Mouse (Mus musculus): ENCODE measurements around the gene Rgl3. TPM values are rescaled to one million over a fixed set of nuclear protein-coding genes. Genes with fewer than 3 reads are reported as not detected.

Gene Rgl3
- polyA plus RNA-seq, 1 experiment from 2014 or later = 2.5 TPM

DNA sequence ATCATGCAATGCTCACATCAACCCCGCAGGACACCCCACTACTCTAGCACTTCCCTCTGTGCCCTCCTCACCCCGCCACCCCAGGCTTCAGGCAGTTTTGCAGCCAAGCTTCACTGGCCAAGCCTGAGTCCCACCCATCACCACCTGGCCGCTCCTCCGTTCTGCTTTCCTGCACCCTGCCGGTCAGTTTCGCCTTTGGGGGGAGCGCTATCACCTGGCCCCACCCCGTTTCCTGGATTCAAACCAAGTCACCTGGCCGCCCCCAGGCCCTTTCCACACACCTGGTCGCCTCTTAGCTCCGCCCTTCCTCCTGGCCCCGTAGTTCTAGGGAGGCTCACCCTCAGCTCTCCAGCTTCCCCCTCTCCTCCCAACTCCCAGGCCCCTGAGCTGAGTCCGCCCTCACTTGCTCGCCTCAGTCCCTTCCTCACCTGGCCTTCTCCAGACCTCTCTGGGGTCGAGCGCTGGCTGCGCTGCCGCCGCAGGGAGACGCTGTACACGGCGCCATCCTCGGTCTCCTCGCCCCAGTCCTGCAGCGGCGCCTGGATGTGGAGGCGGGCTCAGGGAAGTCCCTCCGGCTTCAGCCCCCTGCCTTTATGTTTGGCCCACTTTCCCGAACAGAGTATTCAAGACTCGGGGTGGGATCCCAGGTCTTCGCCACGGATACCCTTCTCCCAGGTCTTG, 685 bp downstream of the Rgl3 start:
- Histone ChIP-seq H3K9me3 (ENCODE audit: control insufficient read depth) (no peaks in the 10 kb centered on the region), H3K9ac (ENCODE audit: low read depth, low read length) (peak overlapping the region; percentile 17; the same call in 1 of the 2 replicates), H3K4me2 (replicated peaks; ENCODE audit: low read depth) (peak overlapping the region; percentile 82), H3K27me3 (replicated peaks; ENCODE audit: control insufficient read depth, insufficient read depth, low read length) (peaks cover 44% of the 10 kb centered on the region), H3K36me3 (ENCODE audit: control insufficient read depth, insufficient read depth) (no peaks in the 10 kb centered on the region), H3K4me3 (ENCODE audit: low read depth, low read length) (peak overlapping the region; percentile 52), H3K4me1 (replicated peaks; ENCODE audit: control insufficient read depth, insufficient read depth, low read length) (no peaks in the 10 kb centered on the region; the same call in 1 of the 2 replicates), H3K27ac (ENCODE audit: low read depth, low read length) (no peak overlapping the region)
- WGBS = 2% methylated on average over 32 of the region's 32 CpGs
- ATAC-seq = 0 out of 2 replicates have a peak, but pooled peaks have one; percentile 26
- TF ChIP-seq CTCF (IDR thresholded peaks at IDR 0.05; ENCODE audit: low read depth) = peak; percentile 23

GRCm38 (mm10) chr9:21987592-21988342, 1.5 kb downstream of the Rgl3 start:
- no peak for TF ChIP-seq CTCF (IDR thresholded peaks at IDR 0.05; ENCODE audit: low read depth)
- Histone ChIP-seq H3K4me1 (replicated peaks; ENCODE audit: control insufficient read depth, insufficient read depth, low read length) (no peaks in the 10 kb centered on the region; the same call in 1 of the 2 replicates), H3K27me3 (replicated peaks; ENCODE audit: control insufficient read depth, insufficient read depth, low read length) (peaks cover 44% of the 10 kb centered on the region), H3K27ac (ENCODE audit: low read depth, low read length) (no peak overlapping the region), H3K4me2 (replicated peaks; ENCODE audit: low read depth) (peak overlapping the region; percentile 82), H3K4me3 (ENCODE audit: low read depth, low read length) (peak overlapping the region; percentile 52), H3K9me3 (ENCODE audit: control insufficient read depth) (no peaks in the 10 kb centered on the region), H3K9ac (ENCODE audit: low read depth, low read length) (no peak overlapping the region), H3K36me3 (ENCODE audit: control insufficient read depth, insufficient read depth) (no peaks in the 10 kb centered on the region)
- 11% methylated on average over 36 of the region's 36 CpGs for WGBS
- no peak for ATAC-seq

GRCm38 (mm10) chr9:21983911-21984310, 5.3 kb downstream of the Rgl3 start:
- no peaks in the 10 kb centered on the region; the same call in 1 of the 2 replicates for H3K4me1 ChIP-seq (replicated peaks; ENCODE audit: control insufficient read depth, insufficient read depth, low read length)
- no peaks in the 10 kb centered on the region for H3K9me3 ChIP-seq (ENCODE audit: control insufficient read depth)
- ATAC-seq = no peak
- no peak overlapping the region for H3K4me2 ChIP-seq (replicated peaks; ENCODE audit: low read depth)
- no peak overlapping the region for H3K9ac ChIP-seq (ENCODE audit: low read depth, low read length)
- no peak overlapping the region for H3K4me3 ChIP-seq (ENCODE audit: low read depth, low read length)
- no peak overlapping the region for H3K27ac ChIP-seq (ENCODE audit: low read depth, low read length)
- WGBS = 48% methylated on average over 3 of the region's 3 CpGs
- no peak for TF ChIP-seq CTCF (IDR thresholded peaks at IDR 0.05; ENCODE audit: low read depth)
- peaks cover 15% of the 10 kb centered on the region for H3K27me3 ChIP-seq (replicated peaks; ENCODE audit: control insufficient read depth, insufficient read depth, low read length)
- no peaks in the 10 kb centered on the region for H3K36me3 ChIP-seq (ENCODE audit: control insufficient read depth, insufficient read depth)

- 92% methylated on average over 4 of the region's 4 CpGs for WGBS
- 0 out of 2 replicates have a peak, but pooled peaks have one; percentile 8 for ATAC-seq
- H3K4me3 ChIP-seq (ENCODE audit: low read depth, low read length) = no peak overlapping the region
- no peak overlapping the region for H3K27ac ChIP-seq (ENCODE audit: low read depth, low read length)
- TF ChIP-seq CTCF (IDR thresholded peaks at IDR 0.05; ENCODE audit: low read depth) = no peak
- no peak overlapping the region for H3K9ac ChIP-seq (ENCODE audit: low read depth, low read length)
- no peaks in the 10 kb centered on the region for H3K27me3 ChIP-seq (replicated peaks; ENCODE audit: control insufficient read depth, insufficient read depth, low read length)
- H3K4me2 ChIP-seq (replicated peaks; ENCODE audit: low read depth) = no peak overlapping the region
- H3K9me3 ChIP-seq (ENCODE audit: control insufficient read depth) = no peaks in the 10 kb centered on the region
- H3K4me1 ChIP-seq (replicated peaks; ENCODE audit: control insufficient read depth, insufficient read depth, low read length) = no peaks in the 10 kb centered on the region
- no peaks in the 10 kb centered on the region for H3K36me3 ChIP-seq (ENCODE audit: control insufficient read depth, insufficient read depth)
Observed at GRCm38 (mm10) chr9:21978398-21979128, 10.7 kb downstream of the Rgl3 start.

GRCm38 (mm10) chr9:21977972-21978371, 11.3 kb downstream of the Rgl3 start:
- no peak for ATAC-seq
- H3K36me3 ChIP-seq (ENCODE audit: control insufficient read depth, insufficient read depth) = no peaks in the 10 kb centered on the region
- H3K9me3 ChIP-seq (ENCODE audit: control insufficient read depth) = no peaks in the 10 kb centered on the region
- H3K27me3 ChIP-seq (replicated peaks; ENCODE audit: control insufficient read depth, insufficient read depth, low read length) = no peaks in the 10 kb centered on the region
- no peak overlapping the region for H3K4me2 ChIP-seq (replicated peaks; ENCODE audit: low read depth)
- no peak overlapping the region for H3K4me3 ChIP-seq (ENCODE audit: low read depth, low read length)
- no peak overlapping the region for H3K27ac ChIP-seq (ENCODE audit: low read depth, low read length)
- peak; percentile 79 for TF ChIP-seq CTCF (IDR thresholded peaks at IDR 0.05; ENCODE audit: low read depth)
- H3K4me1 ChIP-seq (replicated peaks; ENCODE audit: control insufficient read depth, insufficient read depth, low read length) = no peaks in the 10 kb centered on the region
- 22% methylated on average over 2 of the region's 2 CpGs for WGBS
- no peak overlapping the region for H3K9ac ChIP-seq (ENCODE audit: low read depth, low read length)

- 85% methylated on average over 5 of the region's 5 CpGs for WGBS
- Histone ChIP-seq H3K27ac (ENCODE audit: low read depth, low read length) (no peak overlapping the region), H3K36me3 (ENCODE audit: control insufficient read depth, insufficient read depth) (no peaks in the 10 kb centered on the region), H3K27me3 (replicated peaks; ENCODE audit: control insufficient read depth, insufficient read depth, low read length) (no peaks in the 10 kb centered on the region), H3K9ac (ENCODE audit: low read depth, low read length) (no peak overlapping the region), H3K4me2 (replicated peaks; ENCODE audit: low read depth) (no peak overlapping the region), H3K4me1 (replicated peaks; ENCODE audit: control insufficient read depth, insufficient read depth, low read length) (no peaks in the 10 kb centered on the region), H3K4me3 (ENCODE audit: low read depth, low read length) (no peak overlapping the region), H3K9me3 (ENCODE audit: control insufficient read depth) (no peaks in the 10 kb centered on the region)
- no peak for TF ChIP-seq CTCF (IDR thresholded peaks at IDR 0.05; ENCODE audit: low read depth)
- no peak for ATAC-seq
Observed at GRCm38 (mm10) chr9:21977331-21977730, 11.9 kb downstream of the Rgl3 start.

All from intestine, postnatal 0 days (tissue).